Mouse (Mus musculus): ENCODE measurements at regions not wholly inside any gene's neighbourhood (a gene's known extent, or its start where the extent isn't known, plus 50 kb on each side); places are given as distances from the start of the nearest gene placed in this dataset.

DNA sequence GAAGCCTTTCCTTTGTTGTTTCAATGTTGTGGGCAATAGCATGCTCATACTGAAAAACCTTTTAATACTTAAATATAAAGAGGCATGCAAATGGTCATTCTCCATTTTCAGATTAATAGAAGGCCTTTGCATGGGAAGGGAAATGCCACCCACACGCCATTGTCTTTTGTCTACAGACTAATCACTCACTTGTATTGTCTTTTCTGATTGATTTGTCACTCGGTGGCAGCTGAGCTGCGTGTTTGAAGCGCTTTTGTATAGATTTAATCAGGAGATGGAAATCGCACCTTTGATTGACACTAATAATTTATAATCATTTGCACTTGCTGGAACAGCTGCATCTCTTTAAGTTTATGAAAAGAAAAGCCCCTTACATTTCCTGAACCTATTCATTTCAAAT, 953.4 kb downstream of the Gbe1 start:
- no peaks in the 10 kb centered on the region for H3K4me1 ChIP-seq (ENCODE audit: control insufficient read depth, insufficient read depth, low read length)
- WGBS = 41% methylated on average over 5 of the region's 5 CpGs
- TF ChIP-seq POLR2A (IDR thresholded peaks at IDR 0.05; ENCODE audit: insufficient read depth, low read depth, low read length) (no peak), CTCF (IDR thresholded peaks at IDR 0.05; ENCODE audit: insufficient read depth, low read depth, low read length) (no peak)
- H3K27ac ChIP-seq (ENCODE audit: insufficient read depth, low read depth, low read length) = no peak overlapping the region
- H3K4me3 ChIP-seq (ENCODE audit: insufficient read depth, low read depth, low read length) = no peak overlapping the region

All from olfactory bulb, adult 2 months (tissue).